Mouse (Mus musculus) neutrophil, adult 5-6 weeks (primary cell): Measurements from ENCODE around the gene Olfr223. TPM values are rescaled to one million over a fixed set of nuclear protein-coding genes. Genes with fewer than 3 reads are reported as not detected.
"Not testable (repeated sequence)": the region's sequence is repeated elsewhere in the genome, so short reads cannot be mapped to it uniquely, and the experiment has no call there.

Experiments
- ATAC-seq: fragments of 151-379, 151-347 bp; 2 replicates; pipeline ENCODE4 v1.8.0; 2017; ENCODE audit warnings: mild to moderate bottlenecking, moderate TSS enrichment; ENCODE audit not compliant: insufficient number of reproducible peaks, poor library complexity, low FRiP score, severe bottlenecking; ENCODE audit errors: extremely low read depth
- total RNA-seq: library from RNA; stranded (forward); fragments of 200-1000 nt; gene quantifications from 2 replicates; pipeline ENCODE4 v1.2.3, GENCODE M21; 2017

Olfr223 gene
- not detected in 2 replicates for total RNA-seq

- no peak for ATAC-seq
Observed at GRCm38 (mm10) chr11:59593189-59593588, at the start of gene Olfr223. Olfr223 (minus strand) TSS chr11:59593289.

- no peak for ATAC-seq
Observed at GRCm38 (mm10) chr11:59642420-59642819, 49.3 kb upstream of the Olfr223 start.

DNA sequence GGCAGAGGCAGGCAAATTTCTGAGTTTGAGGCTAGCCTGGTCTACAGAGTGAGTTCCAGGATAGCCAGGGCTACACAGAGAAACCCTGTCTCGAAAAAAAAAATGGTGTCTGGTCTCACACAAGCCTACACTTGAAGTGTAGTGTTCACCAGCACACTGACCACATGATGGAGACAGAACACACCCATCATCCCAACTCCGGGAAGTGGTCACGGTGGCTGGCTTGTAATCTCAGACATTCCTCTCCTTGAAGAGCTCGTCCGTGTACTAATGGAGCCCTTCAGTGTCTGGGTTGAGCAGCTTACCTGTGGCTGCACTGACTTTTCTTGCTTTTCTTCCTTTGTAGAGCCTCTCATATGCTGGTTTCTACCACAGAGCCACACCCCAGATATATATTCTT lies 48.1 kb upstream of the Olfr223 start:
- ATAC-seq, result no peak

GRCm38 (mm10) chr11:59639957-59640643 lies 47.0 kb upstream of the Olfr223 start:
- no peak for ATAC-seq

DNA sequence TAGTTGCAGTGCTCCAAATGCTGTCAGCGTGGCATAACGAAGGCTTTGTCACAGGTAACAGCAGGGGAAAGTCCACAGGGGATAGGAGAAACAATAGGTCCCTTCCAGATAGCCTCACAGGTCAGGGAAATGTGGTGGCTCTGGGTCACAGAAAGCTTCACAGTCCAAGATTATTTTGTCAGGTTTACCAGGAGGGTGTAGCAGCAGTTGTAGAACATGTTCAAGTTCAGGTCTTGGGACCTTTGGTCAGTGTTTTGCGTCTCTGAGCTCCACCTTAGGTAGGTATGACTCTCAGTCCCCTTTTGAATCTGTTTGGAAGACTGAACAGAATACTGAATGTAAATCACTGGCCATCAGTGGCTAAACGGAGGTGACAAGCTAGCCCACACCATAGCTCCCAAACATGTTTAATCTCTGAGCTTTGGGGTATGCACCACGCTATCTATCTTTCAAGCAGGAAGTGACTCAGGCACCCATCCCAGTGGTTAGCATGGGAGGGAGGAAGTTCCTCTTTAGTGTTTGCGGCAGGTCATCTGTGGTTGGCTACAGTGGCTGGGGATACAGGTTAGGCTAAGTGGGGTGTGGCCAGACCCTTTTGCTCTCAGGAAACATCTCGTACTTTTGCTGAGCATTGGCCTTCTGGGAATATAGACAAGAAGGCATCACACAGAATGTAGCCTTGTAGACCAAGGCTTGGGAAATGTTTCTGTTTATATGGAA lies 43.8 kb upstream of the Olfr223 start:
- peak; percentile 73 for ATAC-seq

DNA sequence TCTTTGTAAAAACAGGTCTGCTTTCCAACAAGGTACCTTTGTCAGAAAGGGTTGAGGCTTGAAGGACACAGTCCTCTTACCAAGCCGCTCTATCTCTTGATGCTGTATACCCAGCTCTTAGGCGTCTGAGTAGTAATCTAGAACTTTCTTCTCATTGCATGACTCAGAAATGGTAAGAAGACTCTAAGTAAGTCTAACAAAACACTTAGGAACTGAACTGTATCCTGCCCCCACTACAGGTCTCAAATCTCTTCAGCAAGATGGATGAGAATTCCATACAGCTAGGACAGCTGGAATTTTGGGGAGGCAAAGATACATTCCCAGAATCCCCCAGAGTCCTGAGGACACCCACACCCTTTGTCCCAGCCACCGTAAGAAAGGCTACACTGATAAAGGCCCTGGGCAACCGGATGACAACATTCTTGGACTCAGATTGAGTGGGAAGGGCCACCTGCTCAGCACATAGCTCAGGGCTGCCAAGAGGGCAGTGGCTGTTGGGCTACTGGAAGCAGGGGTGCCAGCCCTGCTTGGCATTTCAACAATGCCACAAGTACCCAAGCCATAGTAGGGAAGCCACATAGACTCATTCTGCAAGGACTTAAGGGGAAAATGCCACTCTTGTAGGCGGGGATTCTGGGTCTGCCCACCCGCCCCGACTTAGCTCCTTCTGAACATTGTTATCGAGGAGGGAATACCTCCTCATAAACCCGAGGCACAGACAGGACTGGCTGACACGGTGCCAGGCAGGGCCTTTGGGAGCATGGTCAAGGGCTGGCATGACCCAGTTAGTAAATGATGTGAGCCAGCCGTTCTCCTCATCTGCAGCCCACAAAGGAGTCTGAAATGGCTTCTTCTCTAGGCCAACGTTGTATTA lies 43.0 kb upstream of the Olfr223 start:
- no peak for ATAC-seq

- no peak for ATAC-seq
Observed at GRCm38 (mm10) chr11:59635251-59635795, 42.2 kb upstream of the Olfr223 start.

DNA sequence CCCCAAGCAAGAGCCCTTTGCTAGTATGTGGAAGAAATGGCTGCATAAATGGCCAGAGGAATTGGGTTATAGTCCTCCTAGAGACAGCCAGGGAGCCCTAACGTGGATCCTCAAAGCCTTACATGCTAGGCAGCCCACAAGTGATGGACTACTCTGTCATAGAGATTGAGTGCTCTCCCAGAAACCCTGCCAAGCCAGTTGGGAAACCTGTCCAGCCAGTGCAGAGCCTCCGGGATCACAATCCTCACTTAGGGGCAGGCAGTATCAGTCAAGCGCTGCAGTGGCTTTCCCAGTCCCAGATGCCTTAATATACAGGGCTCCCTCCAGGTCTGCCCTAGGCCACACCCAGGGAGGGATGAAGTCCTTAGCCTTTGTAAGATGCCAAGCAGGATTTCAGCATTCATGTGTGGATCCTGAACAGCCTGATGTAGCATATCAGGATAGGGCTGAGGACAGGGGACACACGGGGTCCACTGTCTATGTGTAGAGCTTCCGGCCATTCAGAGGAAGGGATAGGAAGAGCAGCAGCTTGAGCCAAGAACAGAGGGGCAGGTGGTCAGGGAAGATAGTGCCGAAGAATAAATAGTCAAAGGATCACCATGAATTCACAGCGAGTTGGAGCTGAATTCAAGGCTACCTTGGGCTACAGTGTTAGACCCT lies 41.0 kb upstream of the Olfr223 start:
- ATAC-seq, result no peak

GRCm38 (mm10) chr11:59633037-59633436 lies 39.9 kb upstream of the Olfr223 start:
- ATAC-seq, result peak; percentile 82

DNA sequence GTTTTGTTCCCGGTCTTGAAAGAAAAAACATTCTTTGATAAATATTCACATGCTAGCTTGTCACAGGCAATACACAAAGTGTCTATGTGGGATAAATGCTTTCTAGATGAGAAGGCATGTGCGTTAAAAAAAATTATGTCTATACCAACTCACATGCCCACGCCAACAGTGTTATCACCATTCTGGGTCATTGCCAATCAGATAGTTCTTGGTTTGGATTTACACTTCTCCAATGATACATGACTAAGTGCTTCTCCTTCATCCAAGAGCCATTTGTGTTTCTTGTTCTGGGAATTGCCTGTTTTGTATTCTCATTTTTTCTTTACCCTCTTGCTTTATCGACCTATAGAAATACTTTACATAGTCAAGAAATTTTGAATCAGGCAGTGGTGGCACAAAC lies 38.9 kb upstream of the Olfr223 start:
- ATAC-seq, result no peak

- no peak for ATAC-seq
Observed at GRCm38 (mm10) chr11:59629871-59630270, 36.8 kb upstream of the Olfr223 start.

GRCm38 (mm10) chr11:59628177-59628576 lies 35.1 kb upstream of the Olfr223 start:
- no peak for ATAC-seq

DNA sequence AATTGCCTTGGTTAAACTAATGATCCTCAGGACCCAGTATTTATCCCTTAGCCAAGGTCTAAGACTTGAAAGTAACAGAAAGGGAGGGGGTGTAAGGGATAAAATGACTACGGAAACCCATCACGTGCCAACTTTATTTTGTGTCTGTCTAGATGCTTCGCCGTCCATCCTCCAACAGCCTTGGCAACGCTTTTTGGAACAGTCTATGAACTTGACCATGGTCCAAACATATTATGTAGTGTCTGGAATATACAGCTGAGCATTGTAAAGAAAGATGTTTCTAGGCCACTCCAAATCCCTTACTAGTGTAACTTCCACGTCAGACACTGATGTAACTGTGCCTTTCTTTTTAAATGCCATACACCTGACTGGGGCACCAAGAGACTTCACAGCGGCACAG lies 33.1 kb upstream of the Olfr223 start:
- ATAC-seq, result no peak

DNA sequence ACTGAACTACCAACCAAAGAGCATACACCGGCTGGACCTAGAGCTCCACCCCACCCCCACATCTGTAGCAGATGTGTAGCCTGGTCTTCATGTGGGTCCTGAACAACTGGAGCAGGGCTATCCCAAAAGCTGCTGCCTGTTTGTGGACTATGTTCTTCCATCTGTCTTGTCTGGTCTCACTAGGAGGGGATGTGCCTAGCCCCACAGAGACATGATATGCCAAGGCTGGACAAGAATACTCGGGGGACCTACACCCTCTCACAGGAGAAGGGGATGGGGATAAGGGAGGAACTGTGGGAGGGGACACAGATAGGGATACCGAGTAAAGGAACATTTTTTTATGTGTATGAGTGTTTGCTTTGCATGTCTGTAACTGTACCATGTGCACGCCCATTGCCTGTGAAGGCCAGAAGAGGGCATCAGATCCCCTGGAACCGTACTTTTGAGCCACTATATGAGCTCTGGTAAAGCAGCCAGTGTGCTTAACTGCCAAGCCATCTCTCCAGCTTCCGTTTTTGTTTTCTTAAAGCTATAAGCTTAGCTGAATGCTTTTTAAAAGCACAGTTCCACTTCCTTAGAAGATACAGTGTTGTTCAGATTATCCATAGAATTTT lies 31.0 kb upstream of the Olfr223 start:
- ATAC-seq, result peak; percentile 90; the same call in 1 of the 2 replicates

DNA sequence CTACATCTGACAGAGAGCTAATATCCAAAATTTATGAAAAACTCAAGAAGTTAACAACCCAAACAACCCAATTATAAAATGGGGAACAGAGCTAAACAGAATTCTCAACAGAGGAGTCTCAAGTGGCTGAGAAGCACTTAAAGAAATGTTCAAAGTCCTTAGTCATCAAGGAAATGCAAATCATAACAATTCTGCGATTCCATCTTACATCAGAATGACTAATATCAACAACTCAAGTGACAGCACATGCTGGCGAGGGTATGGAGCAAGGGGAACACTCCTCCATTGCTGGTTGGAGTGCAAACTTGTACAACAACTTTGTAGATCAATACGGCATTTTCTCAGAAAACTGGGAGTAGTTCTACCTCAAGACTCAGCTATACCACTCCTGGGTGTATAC lies 29.1 kb upstream of the Olfr223 start:
- ATAC-seq, result no peak

GRCm38 (mm10) chr11:59616986-59617385 lies 23.9 kb upstream of the Olfr223 start:
- not testable (repeated sequence) for ATAC-seq

GRCm38 (mm10) chr11:59614120-59614519 lies 21.0 kb upstream of the Olfr223 start:
- ATAC-seq, result no peak

DNA sequence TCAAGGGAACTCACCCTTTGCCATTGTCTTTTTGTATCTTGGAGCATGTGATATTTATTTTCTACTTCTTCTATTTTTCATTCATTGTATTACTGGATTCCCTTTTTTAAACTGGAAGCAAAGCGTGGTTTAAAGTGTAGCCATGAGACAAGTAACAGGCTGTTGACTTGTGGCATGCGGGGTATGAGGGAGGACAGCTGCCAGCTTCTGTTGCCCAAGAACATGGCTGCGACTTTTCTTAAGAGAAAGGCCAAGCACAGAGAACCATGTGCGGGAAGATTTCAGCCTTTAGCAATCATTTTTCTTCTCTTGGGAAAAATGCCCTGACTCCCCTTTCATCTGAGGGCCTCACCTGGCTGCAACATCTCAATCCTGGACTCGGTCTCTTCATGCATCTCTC lies 18.6 kb upstream of the Olfr223 start:
- no peak for ATAC-seq
